Mouse (Mus musculus) retina, embryonic 14.5 days (tissue): ENCODE measurements around the gene Rnf2.
"Not testable (repeated sequence)": the region's sequence is repeated elsewhere in the genome, so short reads cannot be mapped to it uniquely, and the experiment has no call there.

Experiments
- DNase-seq: peaks from one replicate; pipeline ENCODE4 v3.0.0-alpha.2; 2015; ENCODE audit warnings: low spot score

Rnf2 gene

GRCm38 (mm10) chr1:151484754-151485153 is 16.0 kb downstream of the Rnf2 start:
- DNase-seq, result no peak

- DNase-seq, result peak; percentile 23
Measured at GRCm38 (mm10) chr1:151483568-151483967, 17.2 kb downstream of the Rnf2 start.

GRCm38 (mm10) chr1:151482497-151482896 is 18.3 kb downstream of the Rnf2 start:
- DNase-seq, result no peak

GRCm38 (mm10) chr1:151472386-151472785 is 28.4 kb downstream of the Rnf2 start:
- not testable (repeated sequence) for DNase-seq

- DNase-seq, result no peak
Measured at GRCm38 (mm10) chr1:151471429-151471828, 29.3 kb downstream of the Rnf2 start.

- no peak for DNase-seq
Measured at GRCm38 (mm10) chr1:151466571-151466970, 34.2 kb downstream of the Rnf2 start.

- no peak for DNase-seq
Measured at GRCm38 (mm10) chr1:151464914-151465313, 35.8 kb downstream of the Rnf2 start.

- DNase-seq, result no peak
Measured at GRCm38 (mm10) chr1:151461265-151461664, 39.5 kb downstream of the Rnf2 start.

GRCm38 (mm10) chr1:151457087-151457486 is 43.7 kb downstream of the Rnf2 start:
- DNase-seq, result no peak

- DNase-seq, result no peak
Measured at GRCm38 (mm10) chr1:151451946-151452345, 48.8 kb downstream of the Rnf2 start.

- no peak for DNase-seq
Measured at GRCm38 (mm10) chr1:151450851-151451250, 49.9 kb downstream of the Rnf2 start.

GRCm38 (mm10) chr1:151449866-151450265 is 50.9 kb downstream of the Rnf2 start:
- DNase-seq, result no peak

- DNase-seq, result no peak
Measured at GRCm38 (mm10) chr1:151435431-151435830, 65.3 kb downstream of the Rnf2 start.

- no peak for DNase-seq
Measured at GRCm38 (mm10) chr1:151429316-151429715, 71.4 kb downstream of the Rnf2 start.

GRCm38 (mm10) chr1:151428263-151429221 is 72.2 kb downstream of the Rnf2 start, which contains the start of the genes Swt1 and Trmt1l:
TSS of gene Swt1 (minus strand) at chr1:151428455.
TSS of gene Trmt1l (plus strand) at chr1:151428542.
- peak; percentile 99 for DNase-seq

- DNase-seq, result no peak
Measured at GRCm38 (mm10) chr1:151427888-151428262, 72.9 kb downstream of the Rnf2 start.

- peak; percentile 2 for DNase-seq
Measured at GRCm38 (mm10) chr1:151426947-151427600, 73.7 kb downstream of the Rnf2 start.

- no peak for DNase-seq
Measured at GRCm38 (mm10) chr1:151422178-151422577, 78.6 kb downstream of the Rnf2 start.

GRCm38 (mm10) chr1:151409827-151410226 is 90.9 kb downstream of the Rnf2 start:
- DNase-seq, result no peak
